Mouse (Mus musculus) heart, embryonic 12.5 days (tissue): Measurements from ENCODE around the gene Lrg1. TPM values are rescaled to one million over a fixed set of nuclear protein-coding genes. Genes with fewer than 3 reads are reported as not detected.

Source experiments
- ATAC-seq: fragments of 200-750 bp; cut with Nextera tagmentation; 2 replicates; pipeline ENCODE4 v1.8.0; 2017; ENCODE audit warnings: moderate TSS enrichment, moderate library complexity; ENCODE audit not compliant: insufficient number of reproducible peaks, low FRiP score
- H3K27ac ChIP-seq: fragments of 300-500 bp; sonication (generic); 2 replicates; pipeline ENCODE4 v1.5.1; 2016; ENCODE audit warnings: mild to moderate bottlenecking, moderate library complexity; ENCODE audit not compliant: poor library complexity, severe bottlenecking
- H3K27me3 ChIP-seq: fragments of 300-500 bp; sonication (generic); replicated peaks from 2 replicates; pipeline ENCODE4 v1.6.1; 2016; ENCODE audit warnings: mild to moderate bottlenecking, moderate library complexity
- H3K36me3 ChIP-seq: fragments of 300-500 bp; sonication (generic); 2 replicates; pipeline ENCODE4 v1.6.1; 2016; ENCODE audit warnings: mild to moderate bottlenecking, moderate library complexity
- H3K4me1 ChIP-seq: fragments of 300-500 bp; sonication (generic); replicated peaks from 2 replicates; pipeline ENCODE4 v1.6.1; 2016; ENCODE audit warnings: mild to moderate bottlenecking
- H3K4me2 ChIP-seq: fragments of 300-500 bp; sonication (generic); 2 replicates; pipeline ENCODE4 v1.6.1; 2016; ENCODE audit warnings: mild to moderate bottlenecking, moderate library complexity
- H3K4me3 ChIP-seq: fragments of 300-500 bp; sonication (generic); 2 replicates; pipeline ENCODE4 v1.5.1; 2016; ENCODE audit warnings: mild to moderate bottlenecking
- H3K9ac ChIP-seq: fragments of 300-500 bp; sonication (generic); 2 replicates; pipeline ENCODE4 v1.6.1; 2016; ENCODE audit warnings: mild to moderate bottlenecking, moderate library complexity
- H3K9me3 ChIP-seq: fragments of 300-500 bp; sonication (generic); replicated peaks from 2 replicates; pipeline ENCODE4 v1.6.1; 2016; ENCODE audit warnings: mild to moderate bottlenecking, moderate library complexity
- WGBS: fragments of 180-500 bp; shearing (Covaris S2); methylation state at CpG from one replicate; pipeline ENCODE4 v1.1.7; 2016; 5-methylcytosine and 5-hydroxymethylcytosine counted together
- polyA plus RNA-seq: library from polyadenylated mRNA; unstranded; fragments of >200 nt; fragmentation: Nextera tagmentation; extraction: Ambion mirVana; gene quantifications from 2 replicates; pipeline ENCODE4 v1.2.1, GENCODE M21; 2016

Lrg1 gene
- polyA plus RNA-seq, 1 experiment from 2014 or later: not detected

DNA sequence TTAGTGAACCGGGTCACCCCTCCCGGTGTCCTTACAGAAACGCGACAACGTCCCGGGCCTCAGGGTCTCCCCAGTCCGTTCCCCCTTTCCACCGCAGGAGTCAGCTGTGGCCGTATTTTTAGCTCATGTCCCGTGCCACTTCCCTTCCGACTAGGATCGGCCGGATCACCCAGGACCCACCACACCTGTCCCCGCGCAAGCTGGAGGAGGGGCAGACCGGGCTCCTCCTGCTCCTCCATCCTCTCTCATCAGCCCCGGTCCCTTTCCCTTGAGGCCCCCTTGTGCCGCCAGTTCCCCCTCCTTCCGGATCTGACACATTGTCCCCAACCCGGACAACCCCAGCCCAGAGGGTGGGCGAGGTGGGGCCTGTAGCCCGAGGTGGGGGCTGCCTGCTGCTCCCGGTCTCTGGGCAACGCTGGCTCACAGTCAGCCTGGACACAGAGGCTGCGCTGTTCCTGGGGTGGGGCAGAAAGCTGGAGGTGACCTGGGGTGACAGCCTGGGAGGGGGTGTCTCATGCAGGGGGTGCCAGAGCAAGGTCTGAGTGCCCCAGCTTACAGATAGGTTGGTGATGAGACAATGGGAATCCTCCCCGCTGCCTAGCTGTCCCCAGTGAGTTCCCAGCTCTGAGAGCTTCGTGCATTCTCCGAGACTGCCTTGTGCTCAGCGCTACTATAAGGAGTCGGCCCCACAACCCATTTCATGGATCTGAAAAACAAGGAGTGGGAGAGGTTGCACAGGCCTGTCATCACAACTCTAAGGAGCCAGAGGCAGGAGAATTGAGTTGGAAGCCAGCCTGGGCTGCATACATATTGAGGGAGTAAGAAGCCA lies 27.2 kb upstream of the Lrg1 start:
- Histone ChIP-seq H3K4me3 (0 out of 2 replicates have a peak overlapping the region, but pooled peaks have one; percentile 9), H3K4me1 (peaks cover 11% of the 10 kb centered on the region), H3K4me2 (peak overlapping the region; percentile 39), H3K27ac (no peak overlapping the region), H3K36me3 (no peaks in the 10 kb centered on the region), H3K27me3 (peaks cover 94% of the 10 kb centered on the region), H3K9me3 (no peaks in the 10 kb centered on the region), H3K9ac (peak overlapping the region; percentile 26; the same call in 1 of the 2 replicates)
- peak; percentile 16; the same call in 1 of the 2 replicates for ATAC-seq
- WGBS: 3% methylated on average over 30 of the region's 30 CpGs

DNA sequence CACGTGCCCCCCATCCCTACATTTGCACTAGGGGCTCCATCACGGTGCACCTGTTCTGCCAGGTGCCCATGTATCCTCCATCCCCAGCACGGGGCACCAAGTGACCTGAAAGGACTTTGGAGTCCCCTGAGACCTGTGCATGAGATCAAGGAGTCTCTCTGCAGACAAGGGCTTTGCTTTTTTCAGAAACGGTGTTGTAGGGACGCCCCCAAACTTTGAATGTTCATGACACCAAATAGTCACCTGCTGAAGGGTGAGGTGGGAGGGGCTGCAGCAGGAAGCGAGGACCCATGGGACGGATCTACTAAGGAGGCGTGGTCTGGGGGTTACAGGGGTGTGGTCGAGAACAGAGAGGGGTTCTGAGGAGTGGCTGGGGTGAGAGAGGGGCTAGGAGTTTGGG lies 26.5 kb upstream of the Lrg1 start:
- 16% methylated on average over 9 of the region's 9 CpGs for WGBS
- Histone ChIP-seq H3K9me3 (no peaks in the 10 kb centered on the region), H3K4me2 (peak overlapping the region; percentile 39; the same call in 1 of the 2 replicates), H3K4me3 (no peak overlapping the region), H3K36me3 (no peaks in the 10 kb centered on the region), H3K4me1 (peaks cover 5% of the 10 kb centered on the region), H3K27me3 (peaks cover 95% of the 10 kb centered on the region), H3K9ac (no peak overlapping the region), H3K27ac (no peak overlapping the region)
- ATAC-seq: no peak

DNA sequence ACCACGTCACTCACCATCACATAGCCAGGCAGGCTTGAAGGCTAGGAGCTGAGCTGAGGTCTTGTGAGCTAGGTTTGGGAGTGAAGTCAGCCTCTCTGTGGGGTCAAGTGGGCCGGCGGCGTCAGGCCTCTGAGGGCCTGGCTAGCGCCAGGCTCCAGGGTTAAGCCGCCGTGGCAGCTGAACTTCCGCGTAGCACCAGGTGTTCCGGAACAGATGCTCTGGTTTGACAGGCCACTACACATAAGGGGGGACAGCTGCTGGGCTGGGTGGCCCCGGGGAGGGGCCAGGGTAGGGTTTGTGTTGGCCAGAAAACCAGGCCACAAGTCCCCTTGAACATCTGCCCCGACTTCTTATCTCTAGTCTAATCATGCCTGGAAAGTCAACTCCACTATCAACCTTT lies 25.6 kb upstream of the Lrg1 start:
- no peak for ATAC-seq
- Histone ChIP-seq H3K27ac (no peak overlapping the region), H3K4me3 (no peak overlapping the region), H3K36me3 (no peaks in the 10 kb centered on the region), H3K9ac (no peak overlapping the region), H3K4me2 (no peak overlapping the region), H3K27me3 (peaks cover 96% of the 10 kb centered on the region), H3K4me1 (peaks cover 6% of the 10 kb centered on the region), H3K9me3 (no peaks in the 10 kb centered on the region)
- WGBS: 45% methylated on average over 12 of the region's 12 CpGs

DNA sequence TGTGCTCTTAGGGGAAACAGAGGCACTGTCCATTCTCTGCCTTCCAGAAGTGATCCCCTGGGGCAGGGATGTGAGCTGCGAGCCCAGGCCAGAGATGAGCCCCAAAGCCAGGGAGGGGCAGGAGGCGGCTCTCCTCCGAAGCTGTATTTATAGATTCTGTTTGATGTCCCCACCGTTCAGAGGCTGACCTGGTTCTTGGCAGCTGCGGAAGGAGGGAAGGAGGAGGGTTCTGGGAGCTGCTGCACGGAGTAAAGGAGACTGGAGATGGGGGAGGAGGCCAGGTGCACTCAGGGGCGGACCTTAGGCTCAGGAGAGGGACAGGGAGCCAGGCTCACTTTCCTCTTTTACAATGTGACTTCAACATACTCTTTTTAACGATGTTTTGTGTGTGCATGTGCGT lies 24.3 kb upstream of the Lrg1 start:
- ATAC-seq: no peak
- no peaks in the 10 kb centered on the region for H3K9me3 ChIP-seq
- peaks cover 18% of the 10 kb centered on the region for H3K4me1 ChIP-seq
- peaks cover 100% of the 10 kb centered on the region for H3K27me3 ChIP-seq
- H3K36me3 ChIP-seq: no peaks in the 10 kb centered on the region
- no peak overlapping the region for H3K9ac ChIP-seq
- no peak overlapping the region for H3K4me3 ChIP-seq
- WGBS: 18% methylated on average over 9 of the region's 9 CpGs
- no peak overlapping the region for H3K27ac ChIP-seq
- H3K4me2 ChIP-seq: no peak overlapping the region

DNA sequence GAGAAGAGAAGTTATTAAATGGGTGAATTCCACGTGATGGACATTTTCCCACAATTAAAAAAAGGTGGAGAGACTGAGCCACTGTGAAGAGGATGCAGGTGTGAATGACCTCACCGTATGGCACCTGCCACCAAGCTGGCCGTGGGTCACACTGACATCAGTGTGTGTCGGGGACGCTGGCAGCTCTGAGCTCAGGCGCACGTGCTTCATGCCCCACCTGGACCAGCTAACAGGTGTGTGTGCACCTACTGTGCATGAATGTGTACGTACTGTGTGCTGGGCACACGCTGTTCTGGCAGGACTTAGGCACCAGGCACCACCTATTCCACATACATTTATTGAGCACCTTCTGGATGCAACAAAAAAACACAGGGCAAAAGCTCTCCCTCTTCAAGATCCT lies 22.7 kb upstream of the Lrg1 start:
- Histone ChIP-seq H3K36me3 (no peaks in the 10 kb centered on the region), H3K4me1 (peaks cover 24% of the 10 kb centered on the region), H3K9me3 (no peaks in the 10 kb centered on the region), H3K4me2 (no peak overlapping the region), H3K9ac (no peak overlapping the region), H3K27ac (no peak overlapping the region), H3K4me3 (no peak overlapping the region), H3K27me3 (peaks cover 100% of the 10 kb centered on the region)
- no peak for ATAC-seq
- 72% methylated on average over 9 of the region's 9 CpGs for WGBS

DNA sequence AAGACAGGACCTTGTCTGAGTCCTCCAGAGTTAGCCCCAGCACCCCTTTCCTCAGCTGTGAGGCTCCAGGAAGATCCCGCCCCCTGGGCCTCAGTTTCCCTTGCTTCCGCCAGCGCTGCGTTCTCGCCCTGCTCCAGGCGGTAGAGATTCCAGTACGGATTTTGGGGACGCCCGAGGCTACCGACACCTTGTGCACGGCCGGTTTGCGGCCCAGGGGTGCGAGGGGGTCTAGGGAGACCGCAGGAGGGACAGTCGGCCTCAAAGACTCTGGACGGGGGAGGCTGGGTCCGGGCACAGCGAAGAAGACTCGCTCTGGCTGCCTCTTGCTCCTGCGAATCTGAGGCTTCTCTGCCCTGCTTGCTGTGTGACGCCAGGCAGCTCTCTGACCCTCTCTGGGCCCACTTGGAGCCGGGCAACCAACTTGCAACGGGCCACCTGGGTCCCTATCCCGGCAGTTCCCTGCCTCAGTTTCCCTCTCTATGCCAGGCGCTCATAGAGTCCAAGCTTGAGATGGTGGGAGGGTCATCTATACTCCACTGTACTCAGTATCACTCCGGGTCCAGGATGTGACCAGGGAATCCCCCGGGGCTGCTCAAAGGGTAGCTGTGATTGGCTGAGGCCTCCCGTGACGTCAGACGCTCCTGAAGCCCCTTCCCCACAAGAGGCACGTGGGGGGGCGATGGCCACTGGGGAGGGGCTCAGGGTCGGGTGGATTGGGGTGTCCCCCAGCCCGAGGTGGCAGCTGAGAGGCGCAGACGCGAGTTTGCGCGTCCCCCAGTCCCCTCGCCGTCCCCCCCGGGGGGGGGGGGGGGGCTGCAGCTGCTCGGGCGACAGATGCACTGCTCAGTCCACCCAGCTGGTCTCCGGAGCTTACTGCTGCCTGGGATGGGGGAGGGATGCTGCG lies 20.2 kb upstream of the Lrg1 start:
- H3K9ac ChIP-seq: peak overlapping the region; percentile 29
- no peaks in the 10 kb centered on the region for H3K36me3 ChIP-seq
- H3K4me3 ChIP-seq: peak overlapping the region; percentile 39
- H3K27me3 ChIP-seq: peaks cover 100% of the 10 kb centered on the region
- H3K9me3 ChIP-seq: no peaks in the 10 kb centered on the region
- ATAC-seq: peak; percentile 26; the same call in 1 of the 2 replicates
- H3K27ac ChIP-seq: no peak overlapping the region
- H3K4me1 ChIP-seq: peaks cover 22% of the 10 kb centered on the region
- H3K4me2 ChIP-seq: peak overlapping the region; percentile 70
- under 1% methylated on average over 42 of the region's 47 CpGs for WGBS

DNA sequence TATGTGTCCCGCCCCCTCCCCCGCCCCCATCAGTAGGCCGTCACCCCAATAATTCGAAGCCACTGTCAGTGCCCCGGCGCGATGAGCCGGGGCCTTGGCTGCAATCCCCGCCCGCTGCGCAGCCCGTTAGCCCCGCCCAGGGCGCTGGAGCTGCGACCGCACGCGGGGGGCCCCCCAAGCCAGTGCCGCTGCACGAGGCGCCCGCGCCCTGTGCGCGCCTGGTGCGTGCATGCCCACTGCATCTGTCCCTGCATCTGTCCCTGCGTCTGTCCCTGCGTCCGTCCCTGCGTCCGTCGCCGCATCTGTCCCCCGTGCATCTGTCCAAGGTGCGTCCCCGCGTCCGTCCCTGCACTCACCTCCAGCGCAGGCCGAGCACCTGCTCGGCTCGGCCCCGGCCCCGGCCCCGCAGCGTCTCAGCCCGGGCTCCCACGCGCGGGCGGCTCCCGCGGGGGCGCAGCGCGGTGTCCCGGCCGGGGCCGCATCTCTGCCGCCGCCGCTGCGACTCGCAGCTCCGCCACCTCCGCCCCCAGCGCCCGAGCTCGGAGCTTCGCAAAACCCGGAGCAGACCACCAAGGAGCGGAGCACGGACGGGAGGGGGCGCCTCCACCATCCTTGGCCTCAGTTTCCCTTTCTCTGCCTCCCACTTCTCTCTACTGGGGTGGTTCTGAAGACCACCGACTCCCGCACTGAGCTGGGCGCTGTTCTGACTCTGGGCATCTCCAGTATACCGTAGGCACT lies 18.2 kb upstream of the Lrg1 start, which contains the start of gene Sema6b:
Sema6b (minus strand) TSS at position 486 of the 738 bp plus-strand sequence.
- Histone ChIP-seq H3K4me3 (peak within 1 kb of the TSS; percentile 69), H3K27ac (no peak within 1 kb of the TSS), H3K9ac (peak within 1 kb of the TSS; percentile 64), H3K36me3 (no peaks in the 10 kb centered on the region), H3K9me3 (no peaks in the 10 kb centered on the region), H3K4me2 (peak within 1 kb of the TSS; percentile 92), H3K4me1 (peaks cover 22% of the 10 kb centered on the region), H3K27me3 (peaks cover 97% of the 10 kb centered on the region)
- WGBS: 1% methylated on average over 76 of the region's 79 CpGs
- peak; percentile 22; the same call in 1 of the 2 replicates for ATAC-seq

DNA sequence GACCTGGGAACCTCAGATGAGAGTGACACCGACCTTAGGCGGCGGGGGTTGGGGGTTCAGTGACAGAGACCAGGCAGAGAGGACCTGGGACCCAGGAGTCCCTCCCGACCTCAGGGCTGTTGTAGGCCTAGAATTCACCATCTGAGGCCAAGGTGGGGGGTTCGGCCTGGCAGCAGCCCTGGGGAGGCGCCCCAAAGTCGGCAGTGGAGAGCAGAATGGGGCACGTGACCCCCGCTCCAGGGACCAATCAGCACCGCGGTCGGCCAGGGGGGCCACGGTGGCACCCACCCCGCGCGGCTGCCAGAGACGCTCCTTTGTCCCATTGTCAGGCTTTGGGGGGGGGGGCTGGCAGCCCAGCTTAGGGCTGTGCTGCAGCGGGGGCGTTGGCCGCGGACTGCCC lies 17.6 kb upstream of the Lrg1 start:
- Histone ChIP-seq H3K9me3 (no peaks in the 10 kb centered on the region), H3K4me2 (peak overlapping the region; percentile 92), H3K9ac (peak overlapping the region; percentile 64; the same call in 1 of the 2 replicates), H3K4me3 (peak overlapping the region; percentile 69), H3K27ac (no peak overlapping the region), H3K27me3 (peaks cover 94% of the 10 kb centered on the region), H3K36me3 (no peaks in the 10 kb centered on the region), H3K4me1 (peaks cover 27% of the 10 kb centered on the region)
- no peak for ATAC-seq
- WGBS: 13% methylated on average over 18 of the region's 21 CpGs

DNA sequence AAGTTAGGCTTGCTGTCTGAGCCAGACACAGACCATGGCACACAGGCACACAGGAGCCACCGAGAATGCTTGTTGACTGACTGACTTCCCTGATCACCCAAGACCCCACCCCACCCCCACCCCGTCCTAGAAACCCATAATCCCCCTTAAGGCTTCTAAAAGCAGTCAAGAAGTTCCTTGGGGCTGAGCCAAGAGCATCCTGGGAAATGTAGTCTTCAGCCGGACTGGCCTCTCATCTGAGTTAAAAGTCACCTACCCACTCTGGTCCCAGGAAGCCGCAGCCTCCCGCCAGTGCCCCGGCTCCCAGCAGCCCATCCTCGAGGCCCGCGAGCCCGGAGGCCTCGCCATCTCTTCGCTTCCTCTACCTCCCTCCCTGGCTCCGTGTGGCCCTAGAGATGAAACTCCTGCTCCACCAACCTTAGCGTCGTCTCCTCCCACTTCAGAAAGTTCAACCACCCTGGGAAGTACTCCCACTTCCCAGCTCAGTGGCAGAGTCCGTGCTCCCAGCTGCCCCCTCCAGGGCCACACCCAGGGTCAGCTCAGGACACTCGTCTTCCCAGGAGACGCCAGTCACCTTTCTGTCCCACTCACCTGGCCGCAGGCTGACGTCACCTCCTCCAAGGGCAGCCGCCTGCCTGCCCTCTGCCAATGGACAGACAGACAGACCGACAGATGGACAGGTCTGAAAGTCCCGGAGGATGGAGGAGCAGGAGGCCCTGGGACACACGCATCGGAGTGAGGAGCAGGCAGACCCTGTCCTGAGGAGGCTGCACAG lies 16.2 kb upstream of the Lrg1 start:
- no peak overlapping the region for H3K4me3 ChIP-seq
- WGBS: 21% methylated on average over 25 of the region's 25 CpGs
- no peak for ATAC-seq
- peaks cover 80% of the 10 kb centered on the region for H3K27me3 ChIP-seq
- no peaks in the 10 kb centered on the region for H3K9me3 ChIP-seq
- H3K4me2 ChIP-seq: peak overlapping the region; percentile 31
- H3K4me1 ChIP-seq: peaks cover 40% of the 10 kb centered on the region
- no peaks in the 10 kb centered on the region for H3K36me3 ChIP-seq
- H3K27ac ChIP-seq: no peak overlapping the region
- H3K9ac ChIP-seq: no peak overlapping the region

DNA sequence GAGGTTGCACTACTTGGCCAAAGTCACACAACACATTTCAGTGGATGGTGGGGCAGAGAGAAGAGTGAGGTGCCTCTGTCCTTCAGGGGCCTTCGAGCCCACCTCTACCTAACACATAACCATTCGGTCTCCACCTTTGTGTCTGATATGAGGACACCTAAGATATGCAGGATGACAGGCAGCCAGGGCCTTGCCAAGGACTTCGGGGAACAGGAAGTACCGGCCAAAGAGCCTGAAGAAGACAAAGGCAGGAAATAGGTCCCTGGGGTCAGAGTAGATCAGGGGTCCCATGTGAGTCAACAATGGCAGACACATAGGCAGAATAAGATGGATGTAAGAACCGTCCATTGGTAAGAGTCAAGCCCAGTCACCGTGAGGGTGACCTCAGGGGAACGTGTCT lies 14.8 kb upstream of the Lrg1 start:
- ATAC-seq: no peak
- Histone ChIP-seq H3K4me3 (no peak overlapping the region), H3K9me3 (no peaks in the 10 kb centered on the region), H3K36me3 (no peaks in the 10 kb centered on the region), H3K4me1 (peaks cover 30% of the 10 kb centered on the region), H3K27ac (no peak overlapping the region), H3K9ac (no peak overlapping the region), H3K27me3 (peaks cover 66% of the 10 kb centered on the region), H3K4me2 (no peak overlapping the region)
- WGBS: 70% methylated on average over 7 of the region's 7 CpGs
